Mouse (Mus musculus): Measurements from ENCODE around the gene Bpifa5.
A peak's percentile ranks its signal among the peaks of the same experiment; 100 is the strongest.

Bpifa5 gene

GRCm38 (mm10) chr2:154206908-154207307 lies 44.5 kb downstream of the Bpifa5 start:
- DNase-seq (ENCODE audit: low read depth, low spot score), result no peak

GRCm38 (mm10) chr2:154209112-154209511 lies 46.7 kb downstream of the Bpifa5 start:
- no peak for DNase-seq (ENCODE audit: low read depth, low spot score)

GRCm38 (mm10) chr2:154211121-154211520 lies 48.7 kb downstream of the Bpifa5 start:
- peak; percentile 18 for DNase-seq (ENCODE audit: low read depth, low spot score)

- no peak for DNase-seq (ENCODE audit: low read depth, low spot score)
Measured at GRCm38 (mm10) chr2:154211881-154212280, 49.5 kb downstream of the Bpifa5 start.

- DNase-seq (ENCODE audit: low read depth, low spot score), result no peak
Measured at GRCm38 (mm10) chr2:154215191-154215590, 52.8 kb downstream of the Bpifa5 start.
